Mouse (Mus musculus) G1E (cell line): ENCODE data around the gene Snapc2.

Source experiments
- CTCF ChIP-seq: IDR thresholded peaks from 2 replicates; pipeline ENCODE4 v1.5.1; 2012; ENCODE audit warnings: low read depth, low read length, inconsistent platforms, mixed read lengths
- GATA1 ChIP-seq: IDR thresholded peaks from 2 replicates; pipeline ENCODE4 v1.6.1; 2012; ENCODE audit warnings: borderline replicate concordance, low read length, inconsistent platforms, mixed read lengths

DNA sequence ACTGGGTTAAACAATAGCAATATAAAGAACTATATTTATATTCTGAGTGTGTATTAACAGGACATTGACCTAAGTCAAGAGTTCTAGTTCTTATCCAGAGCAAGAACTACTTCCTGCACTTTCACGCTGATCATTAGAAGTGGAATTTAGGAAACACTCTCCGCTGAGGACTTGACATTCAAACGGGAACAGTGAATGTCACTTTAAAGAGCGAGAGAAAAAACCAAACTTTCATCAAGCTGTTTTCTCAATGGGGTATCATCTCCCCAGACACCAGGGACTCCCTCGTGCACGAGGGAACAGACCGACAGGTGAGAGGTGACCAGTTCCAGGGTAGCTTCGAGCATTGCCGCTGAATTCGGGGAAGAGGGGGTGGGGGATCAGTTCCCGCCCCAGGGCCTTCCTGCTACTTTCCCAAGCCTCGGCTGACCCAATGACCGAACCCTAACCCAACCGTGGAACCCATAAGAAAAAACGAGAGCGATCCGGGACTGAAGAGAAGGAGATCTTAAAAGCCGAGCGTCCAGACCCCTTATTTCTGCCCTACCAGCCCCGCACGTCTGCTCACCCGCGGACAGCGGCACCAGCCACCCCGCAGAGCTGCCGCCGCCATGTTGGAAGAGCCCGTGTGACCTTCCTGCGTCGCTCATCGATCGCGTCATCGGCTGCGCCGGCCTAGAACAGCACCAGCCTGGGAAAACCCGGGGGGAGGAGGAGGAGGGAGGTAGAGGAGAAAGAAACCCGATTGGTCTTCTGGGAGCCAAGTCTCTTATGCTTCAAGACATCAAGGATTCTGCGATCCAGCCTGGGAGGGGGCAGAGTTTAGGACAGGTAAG lies 22.6 kb downstream of the Snapc2 start, which contains the start of gene Timm44:
- TF ChIP-seq CTCF (no peak), GATA1 (no peak)
